Mouse (Mus musculus): ENCODE data around the gene Pax2. TPM values are rescaled to one million over a fixed set of nuclear protein-coding genes. Genes with fewer than 3 reads are reported as not detected.

Gene Pax2
- total and polyA plus RNA-seq, 3 experiments, result not detected

DNA sequence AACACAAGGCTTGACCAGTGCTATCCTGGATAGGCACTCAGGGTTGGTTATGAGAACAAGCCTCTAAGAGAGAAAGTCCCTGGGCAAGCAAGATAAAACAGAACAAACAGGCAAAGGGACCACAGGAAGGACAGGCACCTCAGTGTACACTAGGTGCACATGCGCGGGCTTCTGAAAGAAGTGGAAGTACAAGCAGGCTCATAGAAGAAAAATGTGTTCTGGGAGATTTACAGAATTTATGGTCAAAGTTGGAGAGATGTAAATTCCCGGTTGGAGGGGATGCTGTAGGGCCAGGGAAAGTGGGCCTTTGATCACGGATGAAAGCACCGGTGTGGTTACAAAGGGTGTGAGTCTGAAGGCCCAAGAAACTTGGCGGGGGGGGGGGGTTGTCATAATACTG is 10.1 kb upstream of the Pax2 start:
- no peaks in the 10 kb centered on the region for H3K36me3 ChIP-seq (ENCODE audit: control insufficient read depth in 1 of 2, insufficient read depth in 2 of 2, low read length in 2 of 2)
- H3K9me3 ChIP-seq (replicated peaks; ENCODE audit: insufficient read depth, low read length), result no peaks in the 10 kb centered on the region
- no peak overlapping the region for H3K4me3 ChIP-seq (ENCODE audit: control insufficient read depth in 1 of 2, insufficient read depth in 1 of 2, low read depth in 2 of 2, low read length in 2 of 2)
- H3K4me1 ChIP-seq (ENCODE audit: control insufficient read depth in 1 of 2, insufficient read depth in 2 of 2, low read length in 2 of 2), result no peaks in the 10 kb centered on the region
- no peak overlapping the region for H3K27ac ChIP-seq (ENCODE audit: control insufficient read depth, low read depth, low read length)
- DNase-seq (ENCODE audit: low read depth, low spot score), result no peak
- no peaks in the 10 kb centered on the region; a peak in 1 of 4 replicates for H3K27me3 ChIP-seq (ENCODE audit: control insufficient read depth in 1 of 2, insufficient read depth in 2 of 2, low read length in 2 of 2)
- TF ChIP-seq POLR2A (IDR thresholded peaks at IDR 0.05; ENCODE audit: control insufficient read depth in 1 of 2, insufficient read depth in 1 of 2, low read depth in 1 of 2, low read length in 2 of 2, poor library complexity in 1 of 2) (no peak), TCF12 (IDR thresholded peaks at IDR 0.05; ENCODE audit: low read depth, low read length) (no peak), GATA1 (IDR thresholded peaks at IDR 0.05; ENCODE audit: low read depth, low read length) (no peak), SMC3 (IDR thresholded peaks at IDR 0.05; ENCODE audit: low read depth, low read length) (no peak), JUND (IDR thresholded peaks at IDR 0.05; ENCODE audit: low read depth, low read length) (no peak), CHD2 (IDR thresholded peaks at IDR 0.05; ENCODE audit: low read length) (no peak), E2F4 (IDR thresholded peaks at IDR 0.05; ENCODE audit: borderline replicate concordance, low read depth, low read length) (no peak), RAD21 (IDR thresholded peaks at IDR 0.05; ENCODE audit: low read depth, low read length) (no peak), RCOR1 (IDR thresholded peaks at IDR 0.05; ENCODE audit: low read depth, low read length) (no peak), BHLHE40 (IDR thresholded peaks at IDR 0.05; ENCODE audit: borderline replicate concordance, low read depth, low read length) (no peak), MXI1 (IDR thresholded peaks at IDR 0.05; ENCODE audit: low read depth, low read length) (no peak), UBTF (IDR thresholded peaks at IDR 0.05; ENCODE audit: borderline replicate concordance, insufficient read depth, low read depth, low read length) (no peak), ZNF384 (IDR thresholded peaks at IDR 0.05; ENCODE audit: low read depth, low read length) (no peak), CTCF (IDR thresholded peaks at IDR 0.05 in 2 of 3, conservative IDR thresholded peaks at IDR 0.05 in 1 of 3; ENCODE audit: control insufficient read depth in 1 of 3, insufficient read depth in 1 of 3, low read depth in 2 of 3, low read length in 3 of 3, poor library complexity in 1 of 3, severe bottlenecking in 1 of 3) (no peak), ZC3H11A (IDR thresholded peaks at IDR 0.05; ENCODE audit: low read depth, low read length) (no peak), USF2 (IDR thresholded peaks at IDR 0.05; ENCODE audit: borderline replicate concordance in 1 of 2, insufficient read depth in 1 of 2, low read depth in 1 of 2, low read length in 2 of 2) (no peak), NELFE (IDR thresholded peaks at IDR 0.05; ENCODE audit: low read depth, low read length) (no peak), SIN3A (IDR thresholded peaks at IDR 0.05; ENCODE audit: low read length) (no peak), MAFK (IDR thresholded peaks at IDR 0.05; ENCODE audit: borderline replicate concordance, low read depth, low read length) (no peak)
- no peak overlapping the region for H3K9ac ChIP-seq (ENCODE audit: control insufficient read depth, low read depth, low read length, poor library complexity, severe bottlenecking)
- no peaks in the 10 kb centered on the region for H3K79me2 ChIP-seq (ENCODE audit: control insufficient read depth, insufficient read depth, low read length, poor library complexity)

DNA sequence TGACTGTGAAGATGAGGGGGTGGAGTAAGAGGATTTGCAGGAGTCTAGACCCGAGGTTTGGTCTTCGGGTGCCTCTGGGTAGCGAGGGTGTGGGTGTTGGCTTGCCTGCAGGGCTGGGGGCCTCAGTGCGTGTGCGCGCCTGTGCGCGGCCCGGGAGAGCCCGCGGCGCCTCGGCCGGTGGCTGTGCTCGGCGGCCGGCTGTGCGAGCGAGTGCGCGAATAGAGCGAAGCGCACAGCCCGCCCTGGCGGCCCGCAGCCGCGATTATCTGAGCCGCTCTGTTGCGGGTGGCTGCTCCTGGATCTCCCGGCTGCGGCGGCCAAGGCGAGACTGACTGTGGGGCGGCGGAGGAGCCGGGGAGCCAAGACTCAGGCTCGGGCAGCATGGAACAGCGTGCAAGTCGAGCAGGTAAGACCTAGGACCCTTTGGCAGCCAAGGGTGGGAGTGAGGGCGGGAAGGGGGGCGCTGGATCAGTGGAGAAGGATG is 9.3 kb upstream of the Pax2 start:
- TF ChIP-seq MEF2A (IDR thresholded peaks at IDR 0.05; ENCODE audit: extremely low read depth, insufficient replicate concordance, low read depth, low read length, poor library complexity, severe bottlenecking) (no peak), POLR2AphosphoS5 (IDR thresholded peaks at IDR 0.05; ENCODE audit: borderline replicate concordance, low read depth, low read length) (no peak), NRF1 (IDR thresholded peaks at IDR 0.05; ENCODE audit: insufficient read depth, low read depth, low read length, poor library complexity, severe bottlenecking) (no peak), GATA1 (IDR thresholded peaks at IDR 0.05; ENCODE audit: low read depth, low read length) (no peak), HCFC1 (IDR thresholded peaks at IDR 0.05; ENCODE audit: low read depth, low read length) (no peak), BHLHE40 (IDR thresholded peaks at IDR 0.05; ENCODE audit: borderline replicate concordance, low read depth, low read length) (no peak), GABPA (IDR thresholded peaks at IDR 0.05; ENCODE audit: low read depth, low read length) (no peak), RAD21 (IDR thresholded peaks at IDR 0.05; ENCODE audit: low read depth, low read length) (no peak), SMC3 (IDR thresholded peaks at IDR 0.05; ENCODE audit: low read depth, low read length) (no peak), ZC3H11A (IDR thresholded peaks at IDR 0.05; ENCODE audit: low read depth, low read length) (no peak), ZKSCAN1 (IDR thresholded peaks at IDR 0.05; ENCODE audit: low read depth, low read length) (no peak), USF2 (IDR thresholded peaks at IDR 0.05; ENCODE audit: borderline replicate concordance in 1 of 2, insufficient read depth in 1 of 2, low read depth in 1 of 2, low read length in 2 of 2) (no peak), NELFE (IDR thresholded peaks at IDR 0.05; ENCODE audit: low read depth, low read length) (no peak), POLR2A (IDR thresholded peaks at IDR 0.05; ENCODE audit: control insufficient read depth in 1 of 2, insufficient read depth in 1 of 2, low read depth in 1 of 2, low read length in 2 of 2, poor library complexity in 1 of 2) (no peak), KAT2A (conservative IDR thresholded peaks at IDR 0.05; ENCODE audit: low read depth, low read length) (no peak), JUND (IDR thresholded peaks at IDR 0.05; ENCODE audit: low read depth, low read length) (no peak), POLR2AphosphoS2 (IDR thresholded peaks at IDR 0.05; ENCODE audit: low read length) (no peak), TCF12 (IDR thresholded peaks at IDR 0.05; ENCODE audit: low read depth, low read length) (no peak)
- no peak for DNase-seq (ENCODE audit: low read depth, low spot score)
- no peaks in the 10 kb centered on the region for H3K4me1 ChIP-seq (ENCODE audit: control insufficient read depth in 1 of 2, insufficient read depth in 2 of 2, low read length in 2 of 2)
- H3K27ac ChIP-seq (ENCODE audit: control insufficient read depth, low read depth, low read length), result no peak overlapping the region
- H3K9me3 ChIP-seq (replicated peaks; ENCODE audit: insufficient read depth, low read length), result no peaks in the 10 kb centered on the region
- H3K9ac ChIP-seq (ENCODE audit: control insufficient read depth, low read depth, low read length, poor library complexity, severe bottlenecking), result no peak overlapping the region
- no peaks in the 10 kb centered on the region for H3K79me2 ChIP-seq (ENCODE audit: control insufficient read depth, insufficient read depth, low read length, poor library complexity)
- no peaks in the 10 kb centered on the region for H3K36me3 ChIP-seq (ENCODE audit: control insufficient read depth in 1 of 2, insufficient read depth in 2 of 2, low read length in 2 of 2)
- no peaks in the 10 kb centered on the region; a peak in 1 of 4 replicates for H3K27me3 ChIP-seq (ENCODE audit: control insufficient read depth in 1 of 2, insufficient read depth in 2 of 2, low read length in 2 of 2)
- H3K4me3 ChIP-seq (ENCODE audit: control insufficient read depth in 1 of 2, insufficient read depth in 1 of 2, low read depth in 2 of 2, low read length in 2 of 2), result no peak overlapping the region
